Mouse (Mus musculus): ENCODE results near the gene Pnpla6.

DNA sequence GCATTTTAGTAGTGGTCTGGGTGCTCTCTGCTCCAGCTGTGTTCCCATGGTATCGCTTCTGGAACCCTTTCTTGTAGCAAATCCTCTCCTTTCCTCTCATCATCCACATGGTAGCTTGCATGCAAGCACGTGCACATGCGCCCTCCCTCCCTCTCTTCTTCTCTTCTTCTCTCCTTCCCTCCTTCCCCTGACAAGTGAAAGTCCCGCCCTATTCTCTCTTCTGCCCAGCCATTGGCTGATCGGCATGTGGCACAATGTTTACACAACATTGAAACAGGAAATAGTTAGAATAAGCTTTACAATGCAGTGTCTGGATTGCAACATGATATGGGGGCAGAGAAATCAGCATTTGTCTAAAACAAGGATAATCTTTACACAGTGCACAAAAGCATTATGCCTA, 33.6 kb upstream of the Pnpla6 start:
- TF ChIP-seq CTCF (IDR thresholded peaks at IDR 0.05; ENCODE audit: low read depth): no peak
- no peak for TF ChIP-seq EP300 (IDR thresholded peaks at IDR 0.05; ENCODE audit: low read depth)

Data from liver, postnatal 0 days (tissue).